Mouse (Mus musculus): Measurements from ENCODE around the gene Gm17409.

DNA sequence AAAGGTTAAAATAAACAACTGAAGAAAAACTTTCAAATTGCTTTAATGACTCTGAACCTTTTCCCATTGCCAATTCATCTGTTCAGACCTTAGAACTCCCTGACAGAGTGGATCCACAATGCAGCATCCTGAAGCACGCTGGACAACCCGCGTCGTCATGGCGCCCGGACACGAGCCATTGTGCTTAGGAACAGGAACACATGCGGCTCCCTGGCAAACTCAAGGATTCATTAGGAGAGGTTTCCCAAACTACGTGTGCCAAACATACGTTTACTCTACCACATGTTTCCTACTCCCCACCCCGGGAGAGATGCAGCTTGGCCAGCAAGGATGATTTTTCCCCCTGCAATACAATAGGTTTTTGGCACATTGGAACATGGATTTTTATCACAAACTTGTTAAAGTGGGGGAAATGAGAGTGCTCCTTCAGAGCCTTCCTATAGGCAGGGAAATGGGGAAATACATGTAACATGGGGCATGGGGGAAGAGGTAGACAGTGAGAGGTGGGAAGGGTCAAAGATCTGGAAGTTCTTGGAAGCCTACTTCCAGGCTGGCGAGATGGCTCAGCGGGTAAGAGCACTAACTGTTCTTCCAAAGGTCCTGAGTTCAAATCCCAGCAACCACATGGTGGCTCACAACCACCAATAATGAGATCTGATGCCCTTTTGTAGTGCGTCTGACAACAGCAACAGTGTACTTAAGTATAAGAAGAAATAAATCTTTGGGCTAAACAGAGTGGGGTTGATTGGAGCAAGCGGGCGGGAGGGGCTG, 15.6 kb upstream of the Gm17409 start:
- no peak for TF ChIP-seq TBP (IDR thresholded peaks at IDR 0.05; ENCODE audit: low read depth, low read length)
- no peak for TF ChIP-seq CTCF (IDR thresholded peaks at IDR 0.05 in 2 of 3, conservative IDR thresholded peaks at IDR 0.05 in 1 of 3; ENCODE audit: control insufficient read depth in 1 of 3, insufficient read depth in 1 of 3, low read depth in 2 of 3, low read length in 3 of 3, poor library complexity in 1 of 3, severe bottlenecking in 1 of 3)
- no peak for TF ChIP-seq POLR2A (IDR thresholded peaks at IDR 0.05; ENCODE audit: control insufficient read depth in 1 of 2, insufficient read depth in 1 of 2, low read depth in 1 of 2, low read length in 2 of 2, poor library complexity in 1 of 2)
- TF ChIP-seq USF1 (IDR thresholded peaks at IDR 0.05; ENCODE audit: low read depth, low read length), result no peak
- TF ChIP-seq MAFK (IDR thresholded peaks at IDR 0.05; ENCODE audit: borderline replicate concordance, low read depth, low read length), result no peak
- TF ChIP-seq CHD1 (IDR thresholded peaks at IDR 0.05; ENCODE audit: low read depth, low read length), result no peak
- TF ChIP-seq GATA1 (IDR thresholded peaks at IDR 0.05; ENCODE audit: low read depth, low read length), result no peak
- no peak for TF ChIP-seq MYB (IDR thresholded peaks at IDR 0.05; ENCODE audit: low read depth, low read length)
- TF ChIP-seq JUND (IDR thresholded peaks at IDR 0.05; ENCODE audit: low read depth, low read length), result no peak
- TF ChIP-seq UBTF (IDR thresholded peaks at IDR 0.05; ENCODE audit: borderline replicate concordance, insufficient read depth, low read depth, low read length), result no peak
- TF ChIP-seq CHD2 (IDR thresholded peaks at IDR 0.05; ENCODE audit: low read length), result no peak
- no peak for TF ChIP-seq EP300 (IDR thresholded peaks at IDR 0.05; ENCODE audit: low read depth in 1 of 2, low read length in 2 of 2)
- no peak for TF ChIP-seq GABPA (IDR thresholded peaks at IDR 0.05; ENCODE audit: low read depth, low read length)
- TF ChIP-seq KAT2A (conservative IDR thresholded peaks at IDR 0.05; ENCODE audit: low read depth, low read length), result no peak
